Mouse (Mus musculus) ES-Bruce4 (cell line): Measurements from ENCODE around the gene Gtf2b.

Experiments
- CTCF ChIP-seq: IDR thresholded peaks from one replicate; pipeline ENCODE4 v1.8.1; 2011; ENCODE audit warnings: low read depth, low read length
- POLR2A ChIP-seq: IDR thresholded peaks from one replicate; pipeline ENCODE4 v1.8.1; 2011; ENCODE audit warnings: low read length; ENCODE audit not compliant: insufficient read depth

- TF ChIP-seq POLR2A (no peak), CTCF (no peak)
Measured at GRCm38 (mm10) chr3:142811582-142811981, 46.7 kb downstream of the Gtf2b start.
